Mouse (Mus musculus): ENCODE results near the gene Plcl2.

DNA sequence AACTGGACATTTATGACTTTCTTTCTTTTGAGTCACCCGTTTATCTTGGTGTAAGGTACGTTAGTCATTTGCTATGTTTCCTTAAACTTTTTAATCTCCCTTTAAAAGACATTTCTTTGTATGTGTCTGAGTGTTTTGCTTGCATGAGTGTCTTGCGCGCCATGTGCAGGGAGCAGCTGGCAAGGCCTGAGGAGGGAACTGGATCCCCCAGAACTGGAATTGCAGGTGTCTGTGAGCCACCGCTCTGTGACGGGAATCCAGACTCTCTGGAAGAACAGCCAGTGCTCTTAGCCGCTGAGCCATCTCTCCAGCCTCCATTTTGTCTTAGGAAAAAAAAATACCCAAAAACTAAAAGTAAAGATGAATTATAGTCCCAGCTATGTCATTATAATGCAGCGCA, 48.9 kb upstream of the Plcl2 start:
- TF ChIP-seq CTCF (conservative IDR thresholded peaks at IDR 0.05; ENCODE audit: insufficient read depth, insufficient read length, low read depth, low read length) (no peak), POLR2A (IDR thresholded peaks at IDR 0.05; ENCODE audit: low read depth, low read length) (no peak)

Data from kidney, adult 2 months (tissue).